Mouse (Mus musculus) intestine, postnatal 0 days (tissue): ENCODE measurements around the gene Gm20441. TPM values are rescaled to one million over a fixed set of nuclear protein-coding genes. Genes with fewer than 3 reads are reported as not detected.

Experiments used
- ATAC-seq: fragments of 200-750 bp; cut with Nextera tagmentation; 2 replicates; pipeline ENCODE4 v1.8.0; 2017; ENCODE audit warnings: mild to moderate bottlenecking, moderate TSS enrichment, moderate library complexity
- H3K27ac ChIP-seq: fragments of 300-500 bp; sonication (generic); 2 replicates; pipeline ENCODE4 v1.5.1; 2014; ENCODE audit warnings: mild to moderate bottlenecking, low read depth, low read length, moderate library complexity
- H3K27me3 ChIP-seq: fragments of 300-500 bp; sonication (generic); replicated peaks from 2 replicates; pipeline ENCODE4 v1.6.1; 2014; ENCODE audit warnings: low read length, mixed read lengths; ENCODE audit not compliant: control insufficient read depth, insufficient read depth
- H3K36me3 ChIP-seq: fragments of 300-500 bp; sonication (generic); 2 replicates; pipeline ENCODE4 v1.6.1; 2014; ENCODE audit warnings: mild to moderate bottlenecking, moderate library complexity; ENCODE audit not compliant: control insufficient read depth, insufficient read depth
- H3K4me1 ChIP-seq: fragments of 300-500 bp; sonication (generic); replicated peaks from 2 replicates; pipeline ENCODE4 v1.6.1; 2014; ENCODE audit warnings: antibody characterized with exemption, low read length, mixed read lengths; ENCODE audit not compliant: control insufficient read depth, insufficient read depth
- H3K4me2 ChIP-seq: fragments of 300-500 bp; sonication (generic); replicated peaks from 2 replicates; pipeline ENCODE4 v1.6.1; 2014; ENCODE audit warnings: low read depth, mild to moderate bottlenecking, moderate library complexity
- H3K4me3 ChIP-seq: fragments of 300-500 bp; sonication (generic); 2 replicates; pipeline ENCODE4 v1.5.1; 2014; ENCODE audit warnings: low read depth, low read length
- H3K9ac ChIP-seq: fragments of 300-500 bp; sonication (generic); 2 replicates; pipeline ENCODE4 v1.6.1; 2014; ENCODE audit warnings: mild to moderate bottlenecking, low read depth, low read length
- H3K9me3 ChIP-seq: fragments of 300-500 bp; sonication (generic); 2 replicates; pipeline ENCODE4 v1.6.1; 2016; ENCODE audit warnings: mixed run types; ENCODE audit not compliant: control insufficient read depth
- CTCF ChIP-seq: sonication (generic); IDR thresholded peaks from 2 replicates; pipeline ENCODE4 v1.5.1; 2016; ENCODE audit warnings: low read depth, mild to moderate bottlenecking, control low read depth, antibody characterized with exemption, moderate library complexity
- WGBS: fragments of 180-500 bp; shearing (Covaris S2); extraction: QIAGEN DNeasy Blood & Tissue Kit; methylation state at CpG from one replicate; pipeline ENCODE4 v1.1.7; 2014; 5-methylcytosine and 5-hydroxymethylcytosine counted together
- polyA plus RNA-seq: library from polyadenylated mRNA; unstranded; fragments of >200 nt; fragmentation: Nextera tagmentation; extraction: Ambion mirVana; gene quantifications from 2 replicates; pipeline ENCODE4 v1.2.1, GENCODE M21; 2015

Gm20441 gene
- polyA plus RNA-seq: 0.42 and 0.76 TPM in 2 replicates

GRCm38 (mm10) chr10:75780769-75781578 lies at the start of gene Gm20441, which contains the start of gene Gstt3:
TSS of gene Gm20441 (minus strand) at chr10:75780954.
TSS of gene Gstt3 (minus strand) at chr10:75781414.
- under 1% methylated on average over 28 of the region's 28 CpGs for WGBS
- H3K9ac ChIP-seq: peak within 1 kb of the TSS; percentile 59
- peak within 1 kb of the TSS; percentile 60 for H3K4me3 ChIP-seq
- H3K27me3 ChIP-seq: no peaks in the 10 kb centered on the region
- H3K4me1 ChIP-seq: 0 out of 2 replicates have a peak, but pooled peaks cover 4% of the 10 kb centered on the region
- peak; percentile 92 for ATAC-seq
- no peaks in the 10 kb centered on the region for H3K36me3 ChIP-seq
- TF ChIP-seq CTCF: no peak
- no peaks in the 10 kb centered on the region for H3K9me3 ChIP-seq
- peak within 1 kb of the TSS; percentile 84 for H3K27ac ChIP-seq
- peak within 1 kb of the TSS; percentile 87 for H3K4me2 ChIP-seq

- no peak overlapping the region for H3K27ac ChIP-seq
- H3K9ac ChIP-seq: no peak overlapping the region
- H3K36me3 ChIP-seq: no peaks in the 10 kb centered on the region
- no peak for ATAC-seq
- 83% methylated on average over 2 of the region's 2 CpGs for WGBS
- no peaks in the 10 kb centered on the region for H3K27me3 ChIP-seq
- no peak overlapping the region for H3K4me3 ChIP-seq
- no peak for TF ChIP-seq CTCF
- H3K4me1 ChIP-seq: no peaks in the 10 kb centered on the region
- no peaks in the 10 kb centered on the region for H3K9me3 ChIP-seq
- no peak overlapping the region for H3K4me2 ChIP-seq
These were observed 49.5 kb upstream of the Gm20441 start for GRCm38 (mm10) chr10:75830275-75830670.

GRCm38 (mm10) chr10:75829529-75830274 lies 48.9 kb upstream of the Gm20441 start:
- TF ChIP-seq CTCF: no peak
- ATAC-seq: no peak
- no peaks in the 10 kb centered on the region for H3K36me3 ChIP-seq
- H3K27me3 ChIP-seq: no peaks in the 10 kb centered on the region
- no peaks in the 10 kb centered on the region for H3K9me3 ChIP-seq
- H3K4me3 ChIP-seq: no peak overlapping the region
- WGBS: 81% methylated on average over 2 of the region's 2 CpGs
- H3K4me2 ChIP-seq: no peak overlapping the region
- no peak overlapping the region for H3K9ac ChIP-seq
- no peaks in the 10 kb centered on the region for H3K4me1 ChIP-seq
- no peak overlapping the region for H3K27ac ChIP-seq

GRCm38 (mm10) chr10:75828500-75828931 lies 47.8 kb upstream of the Gm20441 start:
- Histone ChIP-seq H3K4me2 (no peak overlapping the region), H3K9ac (no peak overlapping the region), H3K27ac (no peak overlapping the region), H3K27me3 (no peaks in the 10 kb centered on the region), H3K4me3 (no peak overlapping the region), H3K9me3 (no peaks in the 10 kb centered on the region), H3K36me3 (no peaks in the 10 kb centered on the region), H3K4me1 (no peaks in the 10 kb centered on the region)
- no peak for TF ChIP-seq CTCF
- ATAC-seq: no peak

GRCm38 (mm10) chr10:75827668-75828360 lies 47.1 kb upstream of the Gm20441 start:
- Histone ChIP-seq H3K27me3 (no peaks in the 10 kb centered on the region), H3K9me3 (no peaks in the 10 kb centered on the region), H3K27ac (no peak overlapping the region), H3K9ac (no peak overlapping the region), H3K4me2 (no peak overlapping the region), H3K4me1 (no peaks in the 10 kb centered on the region), H3K36me3 (no peaks in the 10 kb centered on the region), H3K4me3 (no peak overlapping the region)
- TF ChIP-seq CTCF: no peak
- no peak for ATAC-seq
- WGBS: 91% methylated on average over 4 of the region's 4 CpGs

GRCm38 (mm10) chr10:75824530-75824929 lies 43.8 kb upstream of the Gm20441 start:
- TF ChIP-seq CTCF: no peak
- H3K4me1 ChIP-seq: no peaks in the 10 kb centered on the region
- no peak overlapping the region for H3K4me3 ChIP-seq
- no peak for ATAC-seq
- H3K36me3 ChIP-seq: no peaks in the 10 kb centered on the region
- H3K27me3 ChIP-seq: no peaks in the 10 kb centered on the region
- 75% methylated on average over 4 of the region's 4 CpGs for WGBS
- no peak overlapping the region for H3K9ac ChIP-seq
- no peak overlapping the region for H3K4me2 ChIP-seq
- H3K9me3 ChIP-seq: no peaks in the 10 kb centered on the region
- no peak overlapping the region for H3K27ac ChIP-seq
